Mouse (Mus musculus) splenic B cell, adult 2 months (primary cell): Measurements from ENCODE around the gene Adig.

Experiments
- DNase-seq: peaks from one replicate; pipeline ENCODE4 v3.0.0-alpha.2; 2011; ENCODE audit warnings: low read depth, low spot score
- H3K27me3 ChIP-seq: 2 replicates; pipeline ENCODE4 v1.6.1; 2012; ENCODE audit warnings: mild to moderate bottlenecking, low read length, moderate library complexity, mixed read lengths; ENCODE audit not compliant: control insufficient read depth, poor library complexity, insufficient read depth, severe bottlenecking
- H3K36me3 ChIP-seq: 2 replicates; pipeline ENCODE4 v1.6.1; 2012; ENCODE audit warnings: mild to moderate bottlenecking, low read length, moderate library complexity, mixed read lengths; ENCODE audit not compliant: control insufficient read depth, poor library complexity, insufficient read depth, severe bottlenecking

The Adig gene

GRCm38 (mm10) chr2:158556750-158557149 lies 54.3 kb downstream of the Adig start:
- no peaks in the 10 kb centered on the region for H3K36me3 ChIP-seq
- H3K27me3 ChIP-seq: no peaks in the 10 kb centered on the region
- no peak for DNase-seq
